8 mouse cellular contexts compared by ENCODE assay signal in genomic region chr8:111157617-111158016, GRCm38 (mm10).
DNase-seq lines count a peak whose midpoint lies in the region; ATAC-seq and TF ChIP-seq lines count a peak whose summit lies in the region.

No protein-coding gene starts in this region.

- no peak overlapping the region for H3K27ac ChIP-seq in hindbrain, embryonic 10.5 days
- H3K27ac ChIP-seq in hindbrain, embryonic 16.5 days (ENCODE audit: low read depth, low read length) = no peak overlapping the region
- H3K27ac ChIP-seq in hindbrain, postnatal 0 days = no peak overlapping the region

- no peak for ATAC-seq in hindbrain, embryonic 16.5 days
- ATAC-seq in hindbrain, postnatal 0 days = 0 out of 2 replicates have a peak, but pooled peaks have one; percentile 53

- 53% methylated on average over 14 of the region's 14 CpGs for WGBS in hindbrain, embryonic 10.5 days
- WGBS in hindbrain, embryonic 16.5 days = 43% methylated on average over 13 of the region's 14 CpGs
- 49% methylated on average over 14 of the region's 14 CpGs for WGBS in hindbrain, postnatal 0 days

- H3K4me2 ChIP-seq in hindbrain, embryonic 16.5 days (ENCODE audit: low read length) = no peak overlapping the region
- no peak overlapping the region for H3K4me2 ChIP-seq in hindbrain, postnatal 0 days (ENCODE audit: low read depth, low read length)

- DNase-seq in hindbrain, embryonic 10.5 days (ENCODE audit: low spot score) = peak; percentile 52
- DNase-seq in c-Kit-positive CD71-negative TER-119-negative erythroid progenitor cells, embryonic 14.5 days (ENCODE audit: low read depth) = peak; percentile 36
- DNase-seq in fibroblast of lung, adult 2 months (ENCODE audit: low read depth) = peak; percentile 14
- DNase-seq in hindbrain, postnatal 0 days (ENCODE audit: low spot score) = peak; percentile 63
- DNase-seq in left cerebral cortex, adult 8-10 months (ENCODE audit: low spot score in 2 of 2) = peak; percentile 31 to 44
- peak; percentile 54 for DNase-seq in mesoderm, embryonic 11.5 days (ENCODE audit: low read depth, low spot score)
- DNase-seq in splenic B cell, adult 2 months (ENCODE audit: low read depth, low spot score) = peak; percentile 58

- no peak overlapping the region for H3K4me3 ChIP-seq in hindbrain, embryonic 10.5 days
- H3K4me3 ChIP-seq in hindbrain, embryonic 16.5 days (ENCODE audit: low read length) = no peak overlapping the region
- H3K4me3 ChIP-seq in hindbrain, postnatal 0 days (ENCODE audit: low read length) = no peak overlapping the region

- H3K36me3 ChIP-seq in hindbrain, embryonic 10.5 days = peaks cover 99% of the 10 kb centered on the region
- peaks cover 49% of the 10 kb centered on the region for H3K36me3 ChIP-seq in hindbrain, embryonic 16.5 days (ENCODE audit: control insufficient read depth, insufficient read depth, low read length)
- peaks cover 73% of the 10 kb centered on the region for H3K36me3 ChIP-seq in hindbrain, postnatal 0 days (ENCODE audit: insufficient read depth, low read length)
- H3K36me3 ChIP-seq in splenic B cell, adult 2 months (ENCODE audit: control insufficient read depth, insufficient read depth, low read length, poor library complexity, severe bottlenecking) = peaks cover 14% of the 10 kb centered on the region

- no peaks in the 10 kb centered on the region for H3K27me3 ChIP-seq in hindbrain, embryonic 10.5 days (ENCODE audit: insufficient read depth, poor library complexity, severe bottlenecking)
- H3K27me3 ChIP-seq in hindbrain, embryonic 16.5 days (replicated peaks; ENCODE audit: control insufficient read depth, insufficient read depth, low read length) = no peaks in the 10 kb centered on the region
- H3K27me3 ChIP-seq in hindbrain, postnatal 0 days (ENCODE audit: insufficient read depth, low read length) = no peaks in the 10 kb centered on the region
- H3K27me3 ChIP-seq in splenic B cell, adult 2 months (ENCODE audit: control insufficient read depth, insufficient read depth, low read length, poor library complexity, severe bottlenecking) = no peaks in the 10 kb centered on the region

- H3K4me1 ChIP-seq in hindbrain, embryonic 10.5 days (replicated peaks) = no peaks in the 10 kb centered on the region
- H3K4me1 ChIP-seq in hindbrain, embryonic 16.5 days (ENCODE audit: control insufficient read depth, insufficient read depth, low read depth, low read length) = no peaks in the 10 kb centered on the region
- no peaks in the 10 kb centered on the region for H3K4me1 ChIP-seq in hindbrain, postnatal 0 days (ENCODE audit: insufficient read depth, low read length)

- H3K9me3 ChIP-seq in hindbrain, embryonic 10.5 days = no peaks in the 10 kb centered on the region
- no peaks in the 10 kb centered on the region for H3K9me3 ChIP-seq in hindbrain, embryonic 16.5 days (ENCODE audit: control insufficient read depth, low read length)
- no peaks in the 10 kb centered on the region for H3K9me3 ChIP-seq in hindbrain, postnatal 0 days (ENCODE audit: low read length)

- TF ChIP-seq CTCF in hindbrain, postnatal 0 days (IDR thresholded peaks at IDR 0.05; ENCODE audit: low read depth) = peak; percentile 77

- no peak overlapping the region for H3K9ac ChIP-seq in hindbrain, embryonic 16.5 days (ENCODE audit: low read depth, low read length)
- no peak overlapping the region for H3K9ac ChIP-seq in hindbrain, postnatal 0 days (replicated peaks; ENCODE audit: low read length)
